15 mouse cellular contexts compared by ENCODE assay signal in the genomic region with DNA sequence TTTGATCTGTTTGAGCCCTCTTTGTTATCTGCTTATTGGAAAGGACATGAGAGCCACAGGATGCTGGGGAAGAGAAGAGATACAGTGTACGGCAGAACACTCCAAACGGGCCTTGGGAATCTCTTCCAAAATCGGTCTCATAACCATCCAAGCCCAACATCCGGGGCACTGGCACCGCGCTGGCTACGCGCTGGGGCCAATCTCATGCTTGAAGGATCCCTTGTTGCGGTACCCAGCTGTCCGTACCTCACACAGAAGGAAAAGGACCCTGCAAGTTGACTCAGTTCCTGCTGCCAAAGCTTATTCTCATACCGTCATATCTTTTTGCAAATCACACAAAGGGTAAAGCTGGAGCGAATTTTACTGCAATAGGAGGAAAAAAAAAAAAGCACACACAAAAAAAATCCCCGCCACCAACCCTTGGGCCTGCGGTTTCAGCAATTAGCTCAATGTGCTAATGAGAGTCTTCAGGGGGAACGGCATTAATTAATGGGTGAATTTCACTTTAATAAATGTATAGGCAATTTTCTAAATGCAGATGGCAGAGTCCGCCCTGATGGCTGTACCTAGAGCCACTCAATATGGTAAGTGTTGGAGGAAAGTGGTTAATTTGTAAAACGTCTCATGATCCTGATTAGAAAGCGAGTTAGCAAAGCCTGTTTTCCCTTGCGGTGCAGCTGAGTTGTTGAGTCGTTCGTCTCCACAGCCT. TPM values are rescaled to one million over a fixed set of nuclear protein-coding genes. Genes with fewer than 3 reads are reported as not detected.
A peak's percentile ranks its signal among the peaks of the same experiment; 100 is the strongest.
DNase-seq lines count a peak whose midpoint lies in the region; ATAC-seq and TF ChIP-seq lines count a peak whose summit lies in the region.
"Had no signal": no experiment of that assay in that cellular context is flagged by ENCODE, and none has a peak within 500 bp of the region (broad histone marks: within the 10 kb centered on the region; RNA-seq: fewer than 3 reads in every experiment).

No protein-coding gene starts in this region.

- peak overlapping the region; percentile 40 for H3K4me2 ChIP-seq in heart, embryonic 12.5 days
- H3K4me2 ChIP-seq in kidney, embryonic 16.5 days (replicated peaks; ENCODE audit: low read depth, low read length) = no peak overlapping the region; the same call in 1 of the 2 replicates
- peak overlapping the region; percentile 17; the same call in 1 of the 2 replicates for H3K4me2 ChIP-seq in neural tube, embryonic 14.5 days (ENCODE audit: low read depth, low read length)
- H3K4me2 ChIP-seq: embryonic facial prominence, embryonic 12.5 days had no signal

- intact Hi-C loops in heart, adult 2 months (cut with DNase I) = no loop called here

- H3K9me3 ChIP-seq in heart, embryonic 12.5 days (replicated peaks) = no peaks in the 10 kb centered on the region
- no peaks in the 10 kb centered on the region for H3K9me3 ChIP-seq in kidney, embryonic 16.5 days (ENCODE audit: low read length)
- H3K9me3 ChIP-seq in forebrain, embryonic 10.5 days = no peaks in the 10 kb centered on the region
- no peaks in the 10 kb centered on the region for H3K9me3 ChIP-seq in neural tube, embryonic 14.5 days (ENCODE audit: control insufficient read depth, low read length)
- H3K9me3 ChIP-seq: embryonic facial prominence, embryonic 12.5 days; limb, embryonic 10.5 days; midbrain, embryonic 10.5 days had no signal

- no peak for DNase-seq in heart, adult 2 months
- DNase-seq in kidney, adult 9 months = no peak
- DNase-seq in forebrain, embryonic 10.5 days (ENCODE audit: extremely low spot score, low spot score) = no peak
- no peak for DNase-seq in layer of hippocampus, postnatal 25 days (ENCODE audit: extremely low spot score in 1 of 2, low spot score in 1 of 2)
- no peak for DNase-seq in right cerebral cortex, postnatal 4 days
- DNase-seq: cerebellum, postnatal 36 days; kidney, postnatal 10 days; right cerebral cortex, adult 18-20 months had no signal

- H3K27me3 ChIP-seq in heart, embryonic 12.5 days (replicated peaks) = peaks cover 46% of the 10 kb centered on the region
- H3K27me3 ChIP-seq in heart, adult 2 months (ENCODE audit: control insufficient read depth, insufficient read depth, low read length) = peaks cover 2% of the 10 kb centered on the region; the same call in 1 of the 2 replicates
- peaks cover 9% of the 10 kb centered on the region for H3K27me3 ChIP-seq in kidney, embryonic 16.5 days (ENCODE audit: insufficient read depth, low read length)
- H3K27me3 ChIP-seq in forebrain, embryonic 10.5 days (ENCODE audit: poor library complexity, severe bottlenecking) = peaks cover 47% of the 10 kb centered on the region
- peaks cover 3% of the 10 kb centered on the region; the same call in 1 of the 2 replicates for H3K27me3 ChIP-seq in neural tube, embryonic 14.5 days (ENCODE audit: control insufficient read depth, insufficient read depth, low read length)

- no peak for ATAC-seq in heart, embryonic 12.5 days (ENCODE audit: insufficient number of reproducible peaks, low FRiP score)
- no peak for ATAC-seq in kidney, embryonic 16.5 days (ENCODE audit: low FRiP score, low TSS enrichment)
- no peak for ATAC-seq in neural tube, embryonic 14.5 days (ENCODE audit: low read depth)

- H3K79me2 ChIP-seq in heart, adult 2 months (replicated peaks; ENCODE audit: control insufficient read depth, insufficient read depth, low read length) = no peaks in the 10 kb centered on the region

- H3K9ac ChIP-seq in heart, embryonic 12.5 days = no peak overlapping the region
- H3K9ac ChIP-seq in heart, adult 2 months (ENCODE audit: low read depth, low read length) = no peak overlapping the region
- H3K9ac ChIP-seq in kidney, embryonic 16.5 days (replicated peaks; ENCODE audit: low read length) = no peak overlapping the region
- no peak overlapping the region for H3K9ac ChIP-seq in neural tube, embryonic 14.5 days (replicated peaks; ENCODE audit: low read depth, low read length)
- H3K9ac ChIP-seq: embryonic facial prominence, embryonic 12.5 days; liver, embryonic 14.5 days had no signal

- H3K36me3 ChIP-seq in heart, embryonic 12.5 days = no peaks in the 10 kb centered on the region
- no peaks in the 10 kb centered on the region for H3K36me3 ChIP-seq in heart, adult 2 months (ENCODE audit: control insufficient read depth, insufficient read depth, low read length)
- H3K36me3 ChIP-seq in kidney, embryonic 16.5 days (ENCODE audit: insufficient read depth, low read length) = no peaks in the 10 kb centered on the region
- no peaks in the 10 kb centered on the region for H3K36me3 ChIP-seq in forebrain, embryonic 10.5 days (replicated peaks)
- no peaks in the 10 kb centered on the region for H3K36me3 ChIP-seq in neural tube, embryonic 14.5 days (ENCODE audit: control insufficient read depth, insufficient read depth, low read length)
- H3K36me3 ChIP-seq: embryonic facial prominence, embryonic 12.5 days; limb, embryonic 10.5 days; midbrain, embryonic 10.5 days had no signal

- no peak overlapping the region for H3K27ac ChIP-seq in heart, embryonic 12.5 days (ENCODE audit: poor library complexity, severe bottlenecking)
- H3K27ac ChIP-seq in heart, adult 2 months = no peak overlapping the region
- H3K27ac ChIP-seq in kidney, embryonic 16.5 days (ENCODE audit: low read length) = no peak overlapping the region
- H3K27ac ChIP-seq in forebrain, embryonic 10.5 days = 0 out of 2 replicates have a peak overlapping the region, but pooled peaks have one; percentile 22
- H3K27ac ChIP-seq in neural tube, embryonic 14.5 days (ENCODE audit: low read depth, low read length) = 0 out of 2 replicates have a peak overlapping the region, but pooled peaks have one; percentile 10
- H3K27ac ChIP-seq: embryonic facial prominence, embryonic 12.5 days; limb, embryonic 10.5 days; liver, embryonic 14.5 days; midbrain, embryonic 10.5 days had no signal

- TF ChIP-seq EP300 in heart, adult 2 months (IDR thresholded peaks at IDR 0.05; ENCODE audit: insufficient read depth, low read depth, low read length) = no peak

- 58% methylated on average over 21 of the region's 21 CpGs for WGBS in heart, embryonic 12.5 days
- 65% methylated on average over 21 of the region's 21 CpGs for WGBS in heart, adult 2 months
- WGBS in kidney, embryonic 16.5 days = 59% methylated on average over 21 of the region's 21 CpGs
- WGBS in forebrain, embryonic 10.5 days = 71% methylated on average over 21 of the region's 21 CpGs
- 51% methylated on average over 21 of the region's 21 CpGs for WGBS in neural tube, embryonic 14.5 days

- no peak for TF ChIP-seq POLR2A in heart, adult 2 months (IDR thresholded peaks at IDR 0.05; ENCODE audit: insufficient read depth, low read depth, low read length)

- peaks cover 4% of the 10 kb centered on the region; the same call in 1 of the 2 replicates for H3K4me1 ChIP-seq in heart, embryonic 12.5 days (replicated peaks)
- H3K4me1 ChIP-seq in heart, adult 2 months (ENCODE audit: control insufficient read depth, insufficient read depth, low read length) = no peaks in the 10 kb centered on the region
- no peaks in the 10 kb centered on the region for H3K4me1 ChIP-seq in kidney, embryonic 16.5 days (ENCODE audit: insufficient read depth, low read length)
- peaks cover 13% of the 10 kb centered on the region for H3K4me1 ChIP-seq in forebrain, embryonic 10.5 days
- peaks cover 7% of the 10 kb centered on the region; the same call in 1 of the 2 replicates for H3K4me1 ChIP-seq in neural tube, embryonic 14.5 days (ENCODE audit: control insufficient read depth, insufficient read depth, low read length)
- H3K4me1 ChIP-seq: embryonic facial prominence, embryonic 12.5 days; limb, embryonic 10.5 days had no signal

- H3K4me3 ChIP-seq in heart, embryonic 12.5 days = no peak overlapping the region
- H3K4me3 ChIP-seq in heart, adult 2 months = no peak overlapping the region
- 0 out of 2 replicates have a peak overlapping the region, but pooled peaks have one; percentile 5 for H3K4me3 ChIP-seq in kidney, embryonic 16.5 days (ENCODE audit: low read length)
- no peak overlapping the region for H3K4me3 ChIP-seq in forebrain, embryonic 10.5 days
- H3K4me3 ChIP-seq in neural tube, embryonic 14.5 days (ENCODE audit: low read depth, low read length) = no peak overlapping the region
- H3K4me3 ChIP-seq: embryonic facial prominence, embryonic 12.5 days; limb, embryonic 10.5 days; midbrain, embryonic 10.5 days had no signal

- no peak for TF ChIP-seq CTCF in heart, adult 2 months (IDR thresholded peaks at IDR 0.05)

RNA-seq across cellular contexts. Expression of gene Mtif3, which starts 22.3 kb away (rescaled TPM):
- polyA plus RNA-seq in heart, embryonic 12.5 days (2016; fragmentation: Nextera tagmentation; extraction: Ambion mirVana) = 17.1 and 23.3 TPM in 2 replicates
- total RNA-seq in heart, adult 2 months (2021) = 10 to 100 TPM; 21.0 to 23.3 TPM
- polyA plus RNA-seq in heart, adult 2 months (2012; rRNA removed) = 12.2 and 18.1 TPM in 2 replicates
- 23.1 and 26.0 TPM in 2 replicates for polyA plus RNA-seq in kidney, embryonic 16.5 days (2015; fragmentation: Nextera tagmentation; extraction: Ambion mirVana)
- polyA plus RNA-seq in forebrain, embryonic 10.5 days (2016; fragmentation: Nextera tagmentation; extraction: Ambion mirVana) = 20.7 and 22.4 TPM in 2 replicates
- 25.2 and 34.7 TPM in 2 replicates for polyA plus RNA-seq in neural tube, embryonic 14.5 days (2014; fragmentation: Nextera tagmentation; extraction: Ambion mirVana)
- total RNA-seq in layer of hippocampus, postnatal 25 days (2021) = 10 to 100 TPM; 17.4 to 18.4 TPM

RNA-seq across cellular contexts. Expression of gene Gtf3a, which starts 37.4 kb away (rescaled TPM):
- 82.3 and 85.5 TPM in 2 replicates for polyA plus RNA-seq in heart, embryonic 12.5 days (2016; fragmentation: Nextera tagmentation; extraction: Ambion mirVana)
- 10 to 100 TPM; 18.4 to 19.2 TPM for total RNA-seq in heart, adult 2 months (2021)
- polyA plus RNA-seq in heart, adult 2 months (2012; rRNA removed) = 19.2 and 23.0 TPM in 2 replicates
- 122 and 128 TPM in 2 replicates for polyA plus RNA-seq in kidney, embryonic 16.5 days (2015; fragmentation: Nextera tagmentation; extraction: Ambion mirVana)
- polyA plus RNA-seq in forebrain, embryonic 10.5 days (2016; fragmentation: Nextera tagmentation; extraction: Ambion mirVana) = 149 and 150 TPM in 2 replicates
- 104 and 105 TPM in 2 replicates for polyA plus RNA-seq in neural tube, embryonic 14.5 days (2014; fragmentation: Nextera tagmentation; extraction: Ambion mirVana)
- total RNA-seq in layer of hippocampus, postnatal 25 days (2021) = 10 to 100 TPM; 25.5 to 28.5 TPM

Comparison
In these comparisons a context has a peak if more than half of its experiments do, and no peak if none do; other contexts are left out.
1. H3K27ac ChIP-seq: peak in forebrain, embryonic 10.5 days (single experiment) and neural tube, embryonic 14.5 days (single experiment); none in heart, embryonic 12.5 days (single experiment), heart, adult 2 months (single experiment) and kidney, embryonic 16.5 days (single experiment).